Mouse (Mus musculus) adrenal gland, adult 2 months (tissue): ENCODE measurements around the gene Shoc2. TPM values are rescaled to one million over a fixed set of nuclear protein-coding genes. Genes with fewer than 3 reads are reported as not detected.
A peak's percentile ranks its signal among the peaks of the same experiment; 100 is the strongest.
"Not testable (repeated sequence)": the region's sequence is repeated elsewhere in the genome, so short reads cannot be mapped to it uniquely, and the experiment has no call there.

Source experiments
- DNase-seq: peaks from one replicate; pipeline ENCODE4 v3.0.0; 2021
- polyA plus RNA-seq: library from polyadenylated mRNA; depleted of rRNA; stranded (reverse); fragments of >200 nt; gene quantifications from 2 replicates; pipeline ENCODE4 v1.2.3, GENCODE M21; 2012
- total RNA-seq, 2 experiments: library from RNA; stranded (reverse); gene quantifications; 2 replicates each; pipeline ENCODE4 v1.2.3; 2021

Gene Shoc2
- total and polyA plus RNA-seq, 3 experiments = 5.0 to 54.5 (median 46.0) TPM

- no peak for DNase-seq
These were observed 14.9 kb upstream of the Shoc2 start for GRCm38 (mm10) chr19:53929218-53929617.

GRCm38 (mm10) chr19:53933050-53933449 is 11.1 kb upstream of the Shoc2 start:
- DNase-seq = no peak

GRCm38 (mm10) chr19:53934046-53934445 is 10.1 kb upstream of the Shoc2 start:
- DNase-seq = no peak

- no peak for DNase-seq
These were observed 4.6 kb upstream of the Shoc2 start for GRCm38 (mm10) chr19:53939467-53939866.

- DNase-seq = no peak
These were observed 3.0 kb upstream of the Shoc2 start for GRCm38 (mm10) chr19:53941139-53941538.

GRCm38 (mm10) chr19:53942342-53942741 is 1.8 kb upstream of the Shoc2 start:
- no peak for DNase-seq

- no peak for DNase-seq
These were observed 672 bp downstream of the Shoc2 start for GRCm38 (mm10) chr19:53944786-53945169.

GRCm38 (mm10) chr19:53945171-53946042 is 1.3 kb downstream of the Shoc2 start:
- peak; percentile 64 for DNase-seq

GRCm38 (mm10) chr19:53957513-53957912 is 13.4 kb downstream of the Shoc2 start:
- DNase-seq = no peak

- no peak for DNase-seq
These were observed 18.4 kb downstream of the Shoc2 start for GRCm38 (mm10) chr19:53962511-53962910.

- DNase-seq = not testable (repeated sequence)
These were observed 20.2 kb downstream of the Shoc2 start for GRCm38 (mm10) chr19:53964347-53964746.

- DNase-seq = no peak
These were observed 21.0 kb downstream of the Shoc2 start for GRCm38 (mm10) chr19:53964910-53965633.

- DNase-seq = no peak
These were observed 25.1 kb downstream of the Shoc2 start for GRCm38 (mm10) chr19:53969226-53969625.

- no peak for DNase-seq
These were observed 27.8 kb downstream of the Shoc2 start for GRCm38 (mm10) chr19:53971938-53972337.

- no peak for DNase-seq
These were observed 29.6 kb downstream of the Shoc2 start for GRCm38 (mm10) chr19:53973656-53974055.

GRCm38 (mm10) chr19:53982041-53982440 is 37.9 kb downstream of the Shoc2 start:
- no peak for DNase-seq

- DNase-seq = no peak
These were observed 39.2 kb downstream of the Shoc2 start for GRCm38 (mm10) chr19:53983336-53983735.

- no peak for DNase-seq
These were observed 40.5 kb downstream of the Shoc2 start for GRCm38 (mm10) chr19:53984628-53985027.

- DNase-seq = no peak
These were observed 46.4 kb downstream of the Shoc2 start for GRCm38 (mm10) chr19:53990538-53990937.

GRCm38 (mm10) chr19:53993860-53994259 is 49.8 kb downstream of the Shoc2 start:
- DNase-seq = no peak

GRCm38 (mm10) chr19:53994276-53994675 is 50.2 kb downstream of the Shoc2 start:
- no peak for DNase-seq

- peak; percentile 6 for DNase-seq
These were observed 66.9 kb downstream of the Shoc2 start for GRCm38 (mm10) chr19:54010973-54011372.

GRCm38 (mm10) chr19:54014999-54015398 is 70.9 kb downstream of the Shoc2 start:
- no peak for DNase-seq
